Mouse (Mus musculus): ENCODE measurements around the gene Dpp4.

The Dpp4 gene

DNA sequence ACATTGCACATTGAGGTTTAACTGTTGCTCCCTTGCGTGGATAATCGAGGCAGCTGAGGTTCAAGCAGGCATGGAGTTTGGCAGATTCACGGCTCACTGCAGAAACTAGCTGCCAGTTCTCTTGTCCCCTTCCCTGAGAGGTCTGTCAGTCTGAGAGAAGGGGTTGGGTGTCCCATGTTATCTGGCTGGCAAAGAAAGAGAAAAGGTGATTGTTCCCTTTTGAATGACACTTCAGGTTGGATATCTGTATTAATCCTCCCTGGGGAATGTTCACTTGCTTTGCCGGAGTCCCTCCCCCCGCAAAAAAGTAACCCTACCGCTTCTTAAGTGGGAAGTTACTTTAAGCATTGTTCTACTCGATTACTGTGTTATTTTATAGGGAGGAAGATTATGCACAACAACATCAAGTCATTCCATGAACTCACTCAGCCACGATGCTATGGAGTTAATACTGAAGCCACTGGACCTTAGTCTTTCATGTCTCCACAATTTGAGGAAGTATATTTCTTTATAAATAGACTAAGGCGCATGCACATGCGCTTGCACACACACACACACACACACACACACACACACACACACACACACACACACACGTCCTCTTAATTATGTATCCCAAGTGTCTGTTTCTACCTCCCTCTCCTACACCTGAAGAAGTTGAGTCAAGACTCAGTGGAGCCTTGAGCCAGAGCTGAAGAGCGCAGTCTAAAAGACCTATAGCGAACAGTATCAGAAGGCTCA is at the start of gene Dpp4:
Gene Dpp4 (minus strand): TSS at position 151 of the 741 bp plus-strand sequence.
- no peak for DNase-seq

DNA sequence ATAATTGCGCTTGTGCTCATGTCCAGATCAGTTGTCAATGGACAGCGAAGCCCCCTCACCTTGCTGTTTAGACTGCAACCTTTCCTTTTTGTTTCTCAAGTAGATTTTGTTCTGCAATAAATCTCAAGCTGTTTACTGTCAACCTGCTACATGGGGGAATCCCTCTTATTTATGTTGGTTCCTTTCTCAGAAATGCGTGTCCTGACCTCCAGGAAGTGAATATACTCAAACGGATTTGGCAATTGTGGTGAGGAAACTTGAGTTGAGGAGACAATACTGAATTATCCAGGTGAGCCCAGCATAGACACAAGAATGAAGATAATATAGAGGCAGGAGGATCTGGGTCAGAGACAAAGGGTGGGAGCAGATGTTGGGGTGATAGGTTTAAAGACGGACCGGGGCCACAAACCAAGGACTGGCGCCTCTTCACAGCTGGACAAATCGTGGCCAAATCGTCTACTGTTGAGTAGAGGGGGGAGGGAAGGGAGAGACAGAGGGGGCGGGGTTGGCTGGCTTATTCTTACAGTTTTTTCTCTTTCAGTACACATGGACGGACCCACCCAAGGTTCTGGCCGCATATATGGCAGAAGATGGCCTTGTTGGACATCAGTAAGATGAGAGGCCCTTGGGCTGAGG is 48.9 kb upstream of the Dpp4 start:
- no peak for DNase-seq

- peak; percentile 26 to 42 for DNase-seq
Measured at GRCm38 (mm10) chr2:62460231-62460710, 48.2 kb upstream of the Dpp4 start.

- peak; percentile 24 to 53 for DNase-seq
Measured at GRCm38 (mm10) chr2:62459241-62460174, 47.5 kb upstream of the Dpp4 start.

DNA sequence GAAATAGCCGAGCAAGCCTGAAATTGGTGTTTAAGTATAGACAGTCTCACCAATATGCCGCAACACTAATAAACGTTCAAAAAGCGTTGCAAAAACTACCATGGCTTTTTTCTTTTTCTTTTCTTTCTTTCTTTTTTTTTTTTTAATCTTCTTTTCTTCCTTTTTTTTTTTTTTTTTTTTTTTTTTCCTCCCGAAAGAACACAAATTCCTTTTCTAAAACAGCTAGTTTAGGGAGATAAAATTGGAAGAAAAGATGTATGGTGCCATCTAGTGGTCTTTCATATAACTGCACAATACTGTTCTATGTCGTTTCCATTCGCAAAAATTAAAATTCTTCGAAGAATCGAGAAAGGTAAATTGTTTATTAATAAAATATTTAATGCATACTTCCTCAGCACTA is 46.0 kb upstream of the Dpp4 start:
- peak in 1 of 2 experiments; percentile 62 for DNase-seq

GRCm38 (mm10) chr2:62454991-62455390 is 43.0 kb upstream of the Dpp4 start:
- no peak for DNase-seq

- DNase-seq: no peak
Measured at GRCm38 (mm10) chr2:62454033-62454432, 42.0 kb upstream of the Dpp4 start.

DNA sequence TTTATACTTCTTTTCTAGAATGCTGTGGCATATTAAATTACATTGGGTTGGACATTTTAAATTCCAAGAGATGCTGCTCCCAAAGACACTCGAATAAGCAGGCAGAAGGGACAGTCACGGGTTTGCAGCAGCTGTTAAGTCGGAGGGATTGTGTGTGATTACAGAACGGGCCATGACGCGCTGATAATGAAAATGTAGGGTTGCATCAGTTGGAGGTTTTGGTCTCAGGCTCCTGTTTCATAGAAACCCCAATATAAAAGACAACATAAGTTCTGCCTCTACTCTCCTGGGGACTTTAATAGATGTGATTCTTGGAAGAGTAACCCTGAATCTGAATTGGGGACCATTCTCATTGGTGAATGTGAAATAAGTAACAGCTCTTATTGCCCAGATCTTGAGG is 38.3 kb upstream of the Dpp4 start:
- DNase-seq: no peak

GRCm38 (mm10) chr2:62449692-62450346 is 37.8 kb upstream of the Dpp4 start:
- no peak for DNase-seq

- no peak for DNase-seq
Measured at GRCm38 (mm10) chr2:62440802-62441544, 28.9 kb upstream of the Dpp4 start.

DNA sequence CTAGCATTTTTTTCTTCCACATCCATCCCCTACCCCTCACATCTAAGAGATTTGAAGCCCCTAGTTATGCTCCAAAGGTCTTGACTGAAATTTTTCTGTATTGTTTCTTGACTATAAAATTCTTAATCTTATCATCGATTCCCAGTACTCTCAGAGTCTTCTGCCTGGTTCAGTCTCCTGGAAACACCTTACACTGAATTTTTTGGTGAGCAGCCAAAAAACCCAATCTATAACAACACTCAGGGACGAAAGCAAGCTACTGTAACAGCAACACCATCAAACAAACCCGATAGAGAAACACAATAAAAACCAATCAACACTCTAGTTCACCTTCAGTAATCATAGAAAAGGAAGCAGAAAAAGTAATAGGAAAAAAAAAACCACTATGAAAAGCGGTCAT is 28.1 kb upstream of the Dpp4 start:
- no peak for DNase-seq

DNA sequence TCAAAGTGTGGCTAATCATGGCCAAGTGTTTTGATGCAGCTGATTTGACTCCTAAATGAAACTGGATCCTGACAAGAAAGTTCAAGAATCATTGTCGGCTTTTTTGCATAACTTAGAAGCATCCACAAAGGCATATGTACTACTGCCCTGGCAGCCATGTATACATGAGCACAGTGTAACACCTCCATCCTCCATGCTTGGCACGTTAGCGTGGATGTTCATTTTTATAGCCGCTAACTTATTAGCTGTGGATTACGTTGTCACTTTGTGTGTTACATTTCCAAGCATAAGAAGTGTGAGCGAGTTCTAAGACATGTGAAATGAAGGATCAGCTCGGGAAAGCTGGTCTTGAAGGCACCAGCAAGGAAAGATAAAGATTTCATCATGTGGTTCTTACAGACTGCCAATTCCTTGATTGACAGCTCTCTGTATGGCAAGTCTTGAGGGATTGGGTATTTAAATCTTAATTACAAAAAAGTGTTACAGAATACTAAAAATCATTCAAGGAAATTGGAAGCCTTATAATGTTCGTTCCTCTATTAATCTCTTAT is 19.3 kb upstream of the Dpp4 start:
- DNase-seq: no peak

- peak; percentile 18 to 32 for DNase-seq
Measured at GRCm38 (mm10) chr2:62425941-62426340, 13.9 kb upstream of the Dpp4 start.

- DNase-seq: no peak
Measured at GRCm38 (mm10) chr2:62423343-62423776, 11.3 kb upstream of the Dpp4 start.

DNA sequence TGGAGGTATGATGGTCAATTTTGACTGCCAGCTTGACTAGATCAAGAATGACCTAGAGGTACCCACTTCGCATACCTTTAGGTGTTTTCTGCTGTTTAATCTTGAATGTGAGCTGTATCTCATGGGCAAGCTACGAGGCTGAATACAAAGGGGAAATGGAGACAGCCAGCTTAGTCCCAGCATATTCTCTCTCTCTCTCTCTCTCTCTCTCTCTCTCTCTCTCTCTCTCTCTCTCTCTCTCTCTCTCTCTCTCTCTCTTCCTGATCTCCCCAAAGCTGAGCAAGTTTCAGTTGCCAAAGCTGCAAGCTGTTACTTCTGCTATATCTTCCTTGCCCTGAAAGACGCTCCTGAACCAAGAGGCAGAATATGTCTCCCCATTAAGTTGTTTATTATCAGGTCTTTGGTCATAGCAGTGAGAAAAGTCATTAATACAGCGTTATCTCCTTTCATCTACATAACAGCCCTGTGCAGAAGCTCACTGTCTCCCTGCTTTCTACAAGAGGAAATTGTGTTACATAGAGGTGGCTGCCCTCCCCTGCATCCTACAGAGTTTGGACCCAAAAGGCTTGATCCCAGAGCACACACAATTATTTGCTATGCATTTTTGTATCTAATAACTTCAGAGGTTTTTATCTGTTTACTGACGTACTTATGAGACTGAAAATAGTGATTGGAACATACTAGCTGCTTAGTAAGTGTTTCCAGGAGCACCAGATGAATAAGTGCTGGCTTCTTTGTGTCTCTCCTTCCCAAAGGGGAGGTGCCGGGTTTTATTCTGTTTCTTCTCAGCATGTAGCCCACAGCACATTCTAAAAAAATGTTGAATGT is 10.7 kb upstream of the Dpp4 start:
- no peak for DNase-seq

DNA sequence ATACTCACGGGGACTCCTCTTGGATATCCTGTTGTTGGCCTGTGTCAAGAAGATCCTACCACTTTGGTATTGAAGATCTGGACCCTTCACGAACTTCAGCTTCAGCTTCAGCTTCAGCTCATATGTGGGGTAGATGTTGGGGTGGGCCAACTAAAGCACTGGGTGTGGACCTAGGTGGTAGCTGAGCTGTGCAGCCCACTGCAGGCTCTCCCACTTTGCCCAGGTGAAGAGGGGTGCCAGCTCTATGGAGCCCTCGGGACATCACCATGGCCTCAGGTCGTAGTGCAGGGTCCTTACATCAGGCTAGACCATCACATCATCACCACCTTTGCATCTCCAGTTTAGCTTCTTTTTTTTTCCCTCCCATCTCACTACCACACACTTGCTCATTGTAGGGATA is 9.2 kb upstream of the Dpp4 start:
- no peak for DNase-seq

DNA sequence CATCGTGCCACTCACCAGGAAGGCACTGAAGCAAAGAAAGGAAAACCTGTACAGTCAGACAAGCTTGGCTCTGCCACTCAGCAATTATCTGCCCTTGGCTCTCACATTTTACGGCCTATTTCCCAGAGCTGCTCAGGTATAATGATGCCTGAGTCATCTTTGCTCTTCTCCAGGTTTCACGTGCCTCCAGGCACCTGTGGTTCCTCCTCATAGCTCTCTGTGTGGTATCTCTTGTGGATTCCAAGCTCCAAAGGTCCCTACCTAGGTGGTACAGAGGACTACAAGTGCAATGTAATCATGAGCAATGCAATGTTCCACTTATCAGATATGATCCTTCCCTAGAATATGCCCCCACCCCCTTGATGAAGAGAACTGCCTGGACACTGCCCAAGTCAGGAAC is 8.0 kb upstream of the Dpp4 start:
- no peak for DNase-seq

- DNase-seq: no peak
Measured at GRCm38 (mm10) chr2:62417233-62417632, 5.2 kb upstream of the Dpp4 start.

DNA sequence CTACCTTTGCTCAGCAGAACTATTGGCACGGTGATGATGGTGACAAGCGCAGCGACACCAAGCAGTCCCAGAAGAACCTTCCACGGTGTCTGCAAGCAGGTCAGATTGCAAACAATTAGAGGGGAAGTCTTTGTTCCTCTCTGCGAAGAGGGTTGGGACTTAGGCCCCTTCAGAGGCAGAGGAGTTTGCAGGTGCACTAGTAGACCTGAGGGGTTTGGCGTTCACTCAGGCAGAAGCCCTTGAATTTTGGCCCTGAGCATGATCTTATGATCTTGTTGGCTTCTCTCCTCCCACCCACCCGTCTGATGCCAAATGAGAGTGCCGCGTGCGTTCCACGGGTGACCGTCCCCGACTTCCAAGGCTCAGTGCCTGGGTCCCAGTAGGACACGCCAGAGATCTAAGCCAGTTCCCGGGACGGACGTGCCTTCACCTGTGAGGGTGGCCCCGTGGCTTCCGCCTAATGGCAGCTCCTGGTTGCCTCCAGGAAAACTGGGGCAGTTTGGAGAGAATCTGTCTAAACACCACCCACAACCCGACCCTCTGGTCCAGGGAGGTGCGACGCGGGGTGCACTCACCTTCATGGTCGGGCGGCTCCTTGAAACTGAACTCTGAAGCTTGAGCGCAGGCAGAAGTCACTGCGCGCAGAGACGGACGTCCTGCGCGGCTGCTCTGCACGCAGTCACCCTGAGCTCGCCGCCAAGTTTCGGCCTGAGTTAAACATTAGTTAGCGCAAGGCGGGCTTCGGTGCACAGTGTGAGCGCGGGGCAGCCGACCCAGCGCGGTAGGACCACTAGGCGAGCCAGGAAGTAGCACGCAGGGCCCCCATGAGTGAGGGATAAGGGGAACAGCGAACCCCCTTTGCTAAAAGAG is 585 bp downstream of the Dpp4 start:
- DNase-seq: peak; percentile 20 to 42
